Mouse (Mus musculus) cerebral cortex, adult 2 months (tissue): ENCODE data around the gene Samd5.

ENCODE experiments used
- WGBS: fragments of 180-500 bp; shearing (Covaris S2); methylation state at CpG from one replicate; pipeline ENCODE4 v1.1.7; 2018; 5-methylcytosine and 5-hydroxymethylcytosine counted together

The Samd5 gene

GRCm38 (mm10) chr10:9650050-9650825, 24.8 kb downstream of the Samd5 start:
- WGBS, result 20% methylated on average over 6 of the region's 6 CpGs

GRCm38 (mm10) chr10:9648464-9648863, 26.5 kb downstream of the Samd5 start:
- WGBS, result 56% methylated on average over 2 of the region's 2 CpGs

- WGBS, result 63% methylated on average over 6 of the region's 6 CpGs
These were observed 27.3 kb downstream of the Samd5 start for GRCm38 (mm10) chr10:9647741-9648140.

GRCm38 (mm10) chr10:9646391-9646790, 28.6 kb downstream of the Samd5 start:
- 83% methylated on average over 3 of the region's 3 CpGs for WGBS

- 86% methylated on average over 6 of the region's 6 CpGs for WGBS
These were observed 31.5 kb downstream of the Samd5 start for GRCm38 (mm10) chr10:9643531-9643930.

- WGBS, result 50% methylated on average over 4 of the region's 4 CpGs
These were observed 32.9 kb downstream of the Samd5 start for GRCm38 (mm10) chr10:9642077-9642476.

- WGBS, result 75% methylated on average over 2 of the region's 2 CpGs
These were observed 34.3 kb downstream of the Samd5 start for GRCm38 (mm10) chr10:9640678-9641077.

- WGBS, result 64% methylated on average over 2 of the region's 2 CpGs
These were observed 35.0 kb downstream of the Samd5 start for GRCm38 (mm10) chr10:9640056-9640455.

GRCm38 (mm10) chr10:9625356-9625755, 49.7 kb downstream of the Samd5 start:
- 79% methylated on average over 1 of the region's 1 CpGs for WGBS

GRCm38 (mm10) chr10:9621926-9622688, 52.9 kb downstream of the Samd5 start:
- 96% methylated on average over 3 of the region's 3 CpGs for WGBS

- 34% methylated on average over 1 of the region's 1 CpGs for WGBS
These were observed 54.0 kb downstream of the Samd5 start for GRCm38 (mm10) chr10:9621055-9621454.

- WGBS, result 81% methylated on average over 4 of the region's 4 CpGs
These were observed 66.2 kb downstream of the Samd5 start for GRCm38 (mm10) chr10:9608854-9609253.

GRCm38 (mm10) chr10:9607155-9607554, 67.9 kb downstream of the Samd5 start:
- 91% methylated on average over 2 of the region's 2 CpGs for WGBS

GRCm38 (mm10) chr10:9605635-9606034, 69.4 kb downstream of the Samd5 start:
- WGBS, result 81% methylated on average over 5 of the region's 5 CpGs

- WGBS, result 44% methylated on average over 5 of the region's 5 CpGs
These were observed 71.7 kb downstream of the Samd5 start for GRCm38 (mm10) chr10:9603290-9603689.

GRCm38 (mm10) chr10:9602845-9603244, 72.2 kb downstream of the Samd5 start:
- WGBS, result 31% methylated on average over 5 of the region's 5 CpGs

GRCm38 (mm10) chr10:9602389-9602788, 72.6 kb downstream of the Samd5 start:
- 60% methylated on average over 4 of the region's 4 CpGs for WGBS

- 82% methylated on average over 5 of the region's 5 CpGs for WGBS
These were observed 78.8 kb downstream of the Samd5 start for GRCm38 (mm10) chr10:9596228-9596627.

GRCm38 (mm10) chr10:9594666-9595065, 80.3 kb downstream of the Samd5 start:
- WGBS, result 91% methylated on average over 4 of the region's 4 CpGs

GRCm38 (mm10) chr10:9590606-9591005, 84.4 kb downstream of the Samd5 start:
- WGBS, result 49% methylated on average over 2 of the region's 2 CpGs

GRCm38 (mm10) chr10:9586328-9586727, 88.7 kb downstream of the Samd5 start:
- 41% methylated on average over 5 of the region's 5 CpGs for WGBS

- 63% methylated on average over 5 of the region's 5 CpGs for WGBS
These were observed 95.6 kb downstream of the Samd5 start for GRCm38 (mm10) chr10:9579374-9579773.

GRCm38 (mm10) chr10:9575605-9576004, 99.4 kb downstream of the Samd5 start:
- WGBS, result 32% methylated on average over 4 of the region's 4 CpGs
